Mouse (Mus musculus) small intestine, adult 2 months (tissue): Measurements from ENCODE around the gene Tec.

Experiments
- CTCF ChIP-seq: fragments of 200-500 bp; IDR thresholded peaks from 2 replicates; pipeline ENCODE4 v1.5.1; 2012; ENCODE audit warnings: low read depth, mild to moderate bottlenecking, control low read depth, inconsistent platforms, low read length, moderate library complexity, mixed read lengths; ENCODE audit not compliant: insufficient replicate concordance, insufficient read length; ENCODE audit errors: extremely low read depth
- POLR2A ChIP-seq: fragments of 200-500 bp; IDR thresholded peaks from 2 replicates; pipeline ENCODE4 v1.6.1; 2012; ENCODE audit warnings: low read depth, mild to moderate bottlenecking, control low read depth, inconsistent platforms, low read length, moderate library complexity

DNA sequence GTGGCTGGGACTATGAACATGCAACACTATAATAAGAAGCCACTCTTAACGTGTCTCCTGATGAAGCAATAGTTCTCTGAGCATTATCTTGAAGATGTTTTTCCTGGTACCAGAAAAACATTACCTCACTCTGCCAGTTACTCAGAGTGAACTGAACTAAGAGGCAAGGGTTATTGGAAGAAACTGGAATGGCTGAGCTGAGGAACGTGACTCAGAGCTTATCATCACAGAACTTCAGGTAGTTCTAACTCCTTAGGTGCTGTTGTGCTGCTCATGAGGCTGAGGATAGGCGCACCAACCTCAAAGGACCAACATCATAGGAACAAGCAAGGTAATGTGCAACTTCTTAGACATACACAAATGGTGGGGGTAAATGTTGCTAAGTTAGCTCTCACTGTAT, 28.6 kb downstream of the Tec start:
- TF ChIP-seq CTCF: no peak
- TF ChIP-seq POLR2A: no peak
